Mouse (Mus musculus): ENCODE results near the gene Pnma1.

Gene Pnma1

DNA sequence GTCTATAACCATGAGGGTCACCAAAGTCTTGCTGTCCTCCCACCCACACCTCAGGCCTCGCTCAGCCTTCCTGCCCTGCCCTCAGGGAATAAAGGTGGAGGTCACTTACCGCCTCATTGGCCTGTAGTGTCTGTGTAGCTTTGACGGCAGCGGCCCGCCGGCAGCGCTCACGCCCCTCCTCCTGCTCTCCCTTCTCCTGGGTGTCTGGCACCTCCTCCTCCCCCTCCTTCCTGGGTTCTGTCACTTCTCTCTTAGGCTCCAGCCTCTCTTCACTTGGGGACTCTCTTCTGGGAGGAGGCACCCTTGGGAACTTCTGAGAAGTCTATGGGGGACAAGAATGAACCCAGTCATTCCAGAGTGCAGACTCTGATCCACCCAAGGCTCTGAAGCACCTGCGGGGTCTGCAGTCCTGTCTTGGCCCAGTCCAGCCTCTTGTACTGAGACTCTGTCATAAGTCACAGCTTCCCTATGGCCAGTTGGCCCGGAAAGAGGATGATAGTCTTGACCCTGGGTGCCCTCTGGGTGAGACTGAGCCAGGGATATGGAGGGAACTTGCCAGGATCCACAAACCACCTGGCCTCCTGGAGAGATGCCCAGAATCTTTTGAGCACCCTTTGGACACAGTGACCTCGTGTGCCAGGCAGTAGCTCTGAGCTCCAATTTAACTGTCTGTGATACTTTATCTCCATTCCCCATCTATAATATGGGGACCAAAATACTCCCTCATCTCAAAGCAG, 6.7 kb upstream of the Pnma1 start:
- DNase-seq (ENCODE audit: low read depth, low spot score) = no peak

- no peak for DNase-seq (ENCODE audit: low read depth, low spot score)
Measured at GRCm38 (mm10) chr12:84153414-84153813, 5.1 kb upstream of the Pnma1 start.

- DNase-seq (ENCODE audit: low read depth, low spot score) = no peak
Measured at GRCm38 (mm10) chr12:84152352-84153190, 4.3 kb upstream of the Pnma1 start.

- no peak for DNase-seq (ENCODE audit: low read depth, low spot score)
Measured at GRCm38 (mm10) chr12:84151911-84152310, 3.6 kb upstream of the Pnma1 start.

GRCm38 (mm10) chr12:84150976-84151375, 2.7 kb upstream of the Pnma1 start:
- no peak for DNase-seq (ENCODE audit: low read depth, low spot score)

- DNase-seq (ENCODE audit: low read depth, low spot score) = no peak
Measured at GRCm38 (mm10) chr12:84149971-84150370, 1.7 kb upstream of the Pnma1 start.

- no peak for DNase-seq (ENCODE audit: low read depth, low spot score)
Measured at GRCm38 (mm10) chr12:84148622-84149012, 328 bp upstream of the Pnma1 start.

- DNase-seq (ENCODE audit: low read depth, low spot score) = no peak
Measured at GRCm38 (mm10) chr12:84142281-84143050, 5.8 kb downstream of the Pnma1 start.

DNA sequence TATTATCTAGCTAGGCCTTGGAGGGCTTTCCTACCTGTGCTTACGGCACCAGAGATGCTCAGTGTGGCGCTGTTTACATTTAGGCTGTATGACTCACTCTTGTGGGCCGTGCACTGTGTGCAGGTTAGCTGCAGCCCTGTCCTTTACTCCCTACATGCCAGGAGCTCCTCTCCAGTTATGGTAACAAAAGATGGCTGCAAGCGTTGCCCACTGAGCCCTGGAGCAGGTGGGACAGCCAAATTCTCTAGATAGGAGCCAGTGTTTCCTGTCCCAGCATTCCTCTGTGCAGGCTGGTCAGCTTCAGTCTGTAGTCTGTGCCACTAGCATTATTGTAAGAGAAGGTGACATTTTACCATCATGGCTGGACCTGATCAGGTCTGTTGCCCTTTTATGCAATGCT, 7.0 kb downstream of the Pnma1 start:
- no peak for DNase-seq (ENCODE audit: low read depth, low spot score)

DNA sequence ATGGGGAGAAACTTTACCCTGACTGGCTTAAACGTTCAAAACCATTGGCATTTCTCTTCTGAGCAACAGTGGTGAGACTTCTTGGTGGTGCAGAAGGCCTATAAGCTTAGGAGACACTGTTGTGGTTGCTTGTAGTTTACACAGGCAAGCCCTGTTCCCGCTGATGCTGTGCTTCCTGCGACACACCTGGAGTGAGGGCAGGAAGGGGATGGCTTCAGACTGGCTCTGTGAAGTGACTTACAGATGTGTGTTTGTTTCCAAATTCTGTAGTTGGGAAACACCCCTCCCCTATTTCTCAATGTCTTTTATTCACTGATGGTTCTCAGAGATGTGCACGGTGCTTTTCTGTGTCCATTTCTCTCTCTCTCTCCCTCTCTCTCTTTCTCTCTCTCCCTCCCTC, 8.2 kb downstream of the Pnma1 start:
- DNase-seq (ENCODE audit: low read depth, low spot score) = no peak

GRCm38 (mm10) chr12:84137131-84137530, 11.2 kb downstream of the Pnma1 start:
- no peak for DNase-seq (ENCODE audit: low read depth, low spot score)

DNA sequence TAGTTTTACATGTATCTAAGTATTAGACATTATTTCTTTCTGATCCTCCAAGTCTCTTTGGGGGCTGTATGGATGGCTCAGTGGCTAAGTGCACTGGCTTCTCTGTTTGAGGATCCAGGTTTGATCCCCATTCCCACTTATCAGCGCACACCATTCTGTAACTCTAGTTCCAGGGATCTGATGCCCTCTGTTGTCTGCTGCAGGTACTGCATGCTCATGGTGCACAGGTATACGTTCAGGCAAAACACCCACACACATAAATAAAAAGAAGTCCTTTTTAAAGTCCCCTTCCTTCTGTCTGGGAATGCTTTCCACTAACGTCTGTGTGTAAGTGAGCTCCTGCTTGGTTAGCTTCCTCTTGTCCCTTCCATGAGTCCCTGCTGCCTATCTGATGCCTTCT, 16.0 kb downstream of the Pnma1 start:
- DNase-seq (ENCODE audit: low read depth, low spot score) = peak; percentile 18

GRCm38 (mm10) chr12:84129931-84130330, 18.4 kb downstream of the Pnma1 start:
- no peak for DNase-seq (ENCODE audit: low read depth, low spot score)

DNA sequence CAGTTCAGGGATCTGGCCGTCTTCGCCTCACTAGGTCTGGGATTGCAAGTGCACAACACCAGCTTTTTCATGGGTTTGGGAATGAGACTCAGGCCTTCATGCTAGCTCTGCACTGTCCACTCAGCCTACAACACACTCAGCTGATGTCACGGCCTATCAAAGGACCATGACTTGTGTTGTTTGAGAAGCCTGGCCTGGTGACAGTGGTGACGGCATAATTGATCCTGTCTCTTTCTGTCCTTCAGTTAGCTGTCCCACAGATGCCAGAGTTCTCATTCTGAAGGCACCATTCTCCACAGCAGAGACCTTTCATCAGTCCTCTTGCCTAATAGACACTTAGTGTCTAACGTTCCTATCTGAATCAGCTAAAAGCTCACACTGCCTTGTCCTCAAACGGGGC, 19.7 kb downstream of the Pnma1 start:
- DNase-seq (ENCODE audit: low read depth, low spot score) = no peak

GRCm38 (mm10) chr12:84126899-84127298, 21.4 kb downstream of the Pnma1 start:
- no peak for DNase-seq (ENCODE audit: low read depth, low spot score)

GRCm38 (mm10) chr12:84125892-84126291, 22.4 kb downstream of the Pnma1 start:
- DNase-seq (ENCODE audit: low read depth, low spot score) = no peak

DNA sequence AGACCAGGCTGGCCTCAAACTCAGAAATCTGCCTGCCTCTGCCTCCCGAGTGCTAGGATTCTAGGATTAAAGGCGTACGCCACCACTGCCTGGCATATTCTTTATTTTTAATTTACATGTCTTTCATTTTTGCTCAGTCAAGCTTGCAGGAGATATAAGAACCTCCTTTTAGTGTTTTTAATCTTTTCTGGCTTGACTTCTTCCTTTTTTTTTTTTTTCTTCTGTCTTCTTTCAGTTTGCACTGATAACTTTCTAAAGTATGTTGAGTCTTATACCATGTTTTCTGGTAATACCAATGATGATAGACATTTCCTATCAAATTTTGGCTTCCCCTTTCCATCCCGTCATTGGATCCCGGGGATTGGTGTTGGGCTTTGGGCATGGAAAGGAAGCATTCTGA, 28.7 kb downstream of the Pnma1 start:
- DNase-seq (ENCODE audit: low read depth, low spot score) = no peak

GRCm38 (mm10) chr12:84114153-84114994, 33.9 kb downstream of the Pnma1 start, which contains the start of gene Dnal1:
Dnal1 (plus strand) TSS chr12:84114366.
- peak; percentile 88 for DNase-seq (ENCODE audit: low read depth, low spot score)

- no peak for DNase-seq (ENCODE audit: low read depth, low spot score)
Measured at GRCm38 (mm10) chr12:84113676-84114075, 34.6 kb downstream of the Pnma1 start.

DNA sequence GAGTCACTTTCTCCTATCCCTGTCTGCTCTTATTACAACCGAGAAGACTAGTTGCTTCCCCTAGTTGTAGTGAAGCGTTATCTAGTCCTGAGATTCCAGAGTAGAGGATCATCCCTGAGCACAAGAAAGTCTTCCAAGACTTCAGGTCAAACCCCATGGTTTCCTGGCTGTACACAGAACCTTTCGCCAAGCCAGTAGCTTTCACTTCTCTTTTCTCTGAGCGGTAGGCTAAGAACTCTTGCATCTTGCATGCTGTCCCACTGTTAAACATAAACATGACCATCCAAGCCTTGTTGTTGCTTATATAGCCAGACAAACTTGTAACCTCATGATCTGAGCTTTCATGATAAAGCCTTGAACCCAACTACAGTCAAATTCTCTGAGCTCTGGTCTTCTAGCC, 37.5 kb downstream of the Pnma1 start:
- DNase-seq (ENCODE audit: low read depth, low spot score) = no peak

- DNase-seq (ENCODE audit: low read depth, low spot score) = no peak
Measured at GRCm38 (mm10) chr12:84109924-84110323, 38.4 kb downstream of the Pnma1 start.
